Mouse (Mus musculus): ENCODE data around the gene Usp20. TPM values are rescaled to one million over a fixed set of nuclear protein-coding genes. Genes with fewer than 3 reads are reported as not detected.

Usp20 gene
- polyA plus RNA-seq, 1 experiment from 2014 or later, result 33.4 TPM

DNA sequence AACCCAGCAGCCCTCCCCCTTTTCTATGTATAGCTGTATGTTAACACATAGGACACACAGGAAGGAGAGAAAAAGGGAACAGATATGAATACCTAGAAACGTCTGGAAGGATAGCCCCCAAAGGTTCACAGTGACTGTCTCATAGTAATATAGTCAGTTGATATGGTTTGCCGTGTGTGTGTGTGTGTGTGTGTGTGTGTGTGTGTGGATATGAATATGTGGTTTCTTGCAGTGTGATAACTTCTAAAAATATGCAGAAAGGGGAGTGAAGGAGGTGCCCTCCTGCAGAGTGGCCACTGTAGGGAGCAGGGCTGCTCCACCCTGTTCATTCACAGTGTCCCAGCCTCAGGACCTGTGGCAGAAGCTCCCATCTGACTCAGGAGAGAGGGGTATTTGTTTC, 23.4 kb downstream of the Usp20 start:
- H3K9me3 ChIP-seq (ENCODE audit: control insufficient read depth, low read length), result no peaks in the 10 kb centered on the region
- H3K4me1 ChIP-seq (replicated peaks; ENCODE audit: control insufficient read depth, insufficient read depth, low read length), result no peaks in the 10 kb centered on the region
- no peak overlapping the region for H3K27ac ChIP-seq
- peaks cover 90% of the 10 kb centered on the region for H3K36me3 ChIP-seq (replicated peaks; ENCODE audit: control insufficient read depth, insufficient read depth)
- WGBS, result 75% methylated on average over 2 of the region's 2 CpGs
- no peak overlapping the region for H3K4me3 ChIP-seq (replicated peaks; ENCODE audit: low read length)
- DNase-seq (ENCODE audit: low spot score) (no peak), ATAC-seq (ENCODE audit: low FRiP score) (no peak)
- H3K27me3 ChIP-seq (ENCODE audit: control insufficient read depth, insufficient read depth, low read length), result no peaks in the 10 kb centered on the region
- no peak overlapping the region for H3K4me2 ChIP-seq (replicated peaks)
- H3K9ac ChIP-seq, result no peak overlapping the region

DNA sequence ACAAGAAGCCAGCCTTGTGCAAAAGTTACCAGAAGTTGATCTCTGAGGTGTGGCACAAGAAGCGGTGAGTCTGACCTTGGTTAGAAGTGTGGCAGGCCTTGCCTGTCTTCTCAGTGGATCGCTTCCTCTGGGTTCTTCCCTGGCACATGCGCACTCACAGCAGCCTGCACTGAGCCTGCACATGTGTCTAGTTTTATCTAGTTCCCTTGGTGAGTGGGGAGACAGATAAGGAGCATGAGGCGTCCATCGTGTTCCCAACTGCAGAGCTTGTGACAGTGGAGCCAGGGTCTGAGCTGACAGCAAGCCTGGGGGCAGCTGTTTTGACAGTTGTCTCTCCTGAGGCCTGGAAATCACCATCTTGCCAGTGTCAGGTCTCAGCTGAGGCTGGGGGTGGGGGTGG, 24.4 kb downstream of the Usp20 start:
- Histone ChIP-seq H3K4me1 (replicated peaks; ENCODE audit: control insufficient read depth, insufficient read depth, low read length) (no peaks in the 10 kb centered on the region), H3K4me3 (replicated peaks; ENCODE audit: low read length) (no peak overlapping the region), H3K9ac (no peak overlapping the region), H3K36me3 (replicated peaks; ENCODE audit: control insufficient read depth, insufficient read depth) (peaks cover 94% of the 10 kb centered on the region), H3K27me3 (ENCODE audit: control insufficient read depth, insufficient read depth, low read length) (no peaks in the 10 kb centered on the region), H3K9me3 (ENCODE audit: control insufficient read depth, low read length) (no peaks in the 10 kb centered on the region), H3K27ac (no peak overlapping the region), H3K4me2 (replicated peaks) (no peak overlapping the region)
- ATAC-seq (ENCODE audit: low FRiP score), result no peak
- 76% methylated on average over 5 of the region's 5 CpGs for WGBS
- no peak for DNase-seq (ENCODE audit: low spot score)

DNA sequence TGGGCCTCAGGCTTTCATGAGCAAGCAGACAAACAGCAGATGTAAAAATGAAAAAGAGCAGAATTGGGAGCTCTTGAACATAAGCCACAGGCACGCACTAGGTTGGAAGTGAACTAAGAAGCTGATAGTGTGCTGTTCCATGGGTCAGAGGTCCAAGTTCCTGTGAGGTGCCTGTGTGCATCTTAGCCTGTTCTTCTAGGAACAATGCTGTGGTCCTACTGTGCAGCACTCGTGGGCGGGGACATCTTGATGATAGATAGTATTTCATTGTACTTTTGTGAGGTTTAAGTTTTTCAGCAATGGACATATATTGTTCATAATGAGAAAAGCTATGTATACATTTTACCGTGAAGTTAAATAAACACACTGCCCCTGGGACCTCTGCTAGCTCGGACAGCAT, 25.1 kb downstream of the Usp20 start:
- no peak for DNase-seq (ENCODE audit: low spot score)
- no peaks in the 10 kb centered on the region for H3K27me3 ChIP-seq (ENCODE audit: control insufficient read depth, insufficient read depth, low read length)
- H3K9me3 ChIP-seq (ENCODE audit: control insufficient read depth, low read length), result no peaks in the 10 kb centered on the region
- H3K4me1 ChIP-seq (replicated peaks; ENCODE audit: control insufficient read depth, insufficient read depth, low read length), result no peaks in the 10 kb centered on the region
- no peak overlapping the region for H3K27ac ChIP-seq
- no peak overlapping the region for H3K9ac ChIP-seq
- 91% methylated on average over 5 of the region's 5 CpGs for WGBS
- no peak overlapping the region for H3K4me3 ChIP-seq (replicated peaks; ENCODE audit: low read length)
- ATAC-seq (ENCODE audit: low FRiP score), result no peak
- H3K36me3 ChIP-seq (replicated peaks; ENCODE audit: control insufficient read depth, insufficient read depth), result peaks cover 93% of the 10 kb centered on the region
- no peak overlapping the region for H3K4me2 ChIP-seq (replicated peaks)

DNA sequence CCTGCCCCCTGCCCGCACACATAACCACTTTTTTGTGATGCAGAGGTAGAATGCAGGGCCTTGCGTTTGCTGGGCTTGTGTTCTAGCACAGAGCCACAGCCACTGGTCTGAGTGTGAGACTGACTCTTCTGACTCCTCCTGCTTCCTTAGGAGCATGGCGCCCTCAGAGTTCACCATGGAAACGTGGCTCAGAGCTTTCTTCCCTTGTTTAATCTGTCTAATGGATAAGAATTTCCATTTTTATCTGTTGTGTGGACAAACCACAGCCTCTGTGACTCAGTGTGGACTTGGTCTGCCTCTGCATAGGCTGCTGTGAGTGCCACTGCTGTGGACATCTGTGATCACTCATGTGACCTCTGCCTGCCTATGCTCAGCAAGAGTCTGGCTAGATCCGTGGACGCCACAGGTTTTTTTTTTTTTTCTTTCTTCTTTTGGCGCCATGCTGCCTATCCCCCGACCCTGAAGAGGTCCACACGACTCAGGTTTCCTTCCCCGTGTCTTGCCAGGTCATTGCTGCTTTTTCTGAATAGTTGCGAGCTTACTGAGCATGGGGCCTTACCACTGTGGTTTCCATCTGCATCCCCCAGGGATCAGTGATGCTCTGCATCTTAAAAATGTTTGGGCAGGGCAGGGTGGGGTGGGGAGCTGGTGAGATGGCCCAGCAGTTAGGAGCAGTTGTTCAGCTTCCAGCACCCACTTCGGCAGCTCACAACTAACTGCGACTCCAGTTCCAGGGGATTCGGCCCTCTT, 31.5 kb downstream of the Usp20 start:
- no peak overlapping the region for H3K4me3 ChIP-seq (replicated peaks; ENCODE audit: low read length)
- peaks cover 77% of the 10 kb centered on the region for H3K36me3 ChIP-seq (replicated peaks; ENCODE audit: control insufficient read depth, insufficient read depth)
- H3K27me3 ChIP-seq (ENCODE audit: control insufficient read depth, insufficient read depth, low read length), result no peaks in the 10 kb centered on the region
- H3K27ac ChIP-seq, result no peak overlapping the region
- ATAC-seq (ENCODE audit: low FRiP score), result no peak
- H3K9ac ChIP-seq, result no peak overlapping the region
- WGBS, result 78% methylated on average over 14 of the region's 14 CpGs
- H3K9me3 ChIP-seq (ENCODE audit: control insufficient read depth, low read length), result no peaks in the 10 kb centered on the region
- no peaks in the 10 kb centered on the region for H3K4me1 ChIP-seq (replicated peaks; ENCODE audit: control insufficient read depth, insufficient read depth, low read length)
- H3K4me2 ChIP-seq (replicated peaks), result no peak overlapping the region
- DNase-seq (ENCODE audit: low spot score), result no peak

DNA sequence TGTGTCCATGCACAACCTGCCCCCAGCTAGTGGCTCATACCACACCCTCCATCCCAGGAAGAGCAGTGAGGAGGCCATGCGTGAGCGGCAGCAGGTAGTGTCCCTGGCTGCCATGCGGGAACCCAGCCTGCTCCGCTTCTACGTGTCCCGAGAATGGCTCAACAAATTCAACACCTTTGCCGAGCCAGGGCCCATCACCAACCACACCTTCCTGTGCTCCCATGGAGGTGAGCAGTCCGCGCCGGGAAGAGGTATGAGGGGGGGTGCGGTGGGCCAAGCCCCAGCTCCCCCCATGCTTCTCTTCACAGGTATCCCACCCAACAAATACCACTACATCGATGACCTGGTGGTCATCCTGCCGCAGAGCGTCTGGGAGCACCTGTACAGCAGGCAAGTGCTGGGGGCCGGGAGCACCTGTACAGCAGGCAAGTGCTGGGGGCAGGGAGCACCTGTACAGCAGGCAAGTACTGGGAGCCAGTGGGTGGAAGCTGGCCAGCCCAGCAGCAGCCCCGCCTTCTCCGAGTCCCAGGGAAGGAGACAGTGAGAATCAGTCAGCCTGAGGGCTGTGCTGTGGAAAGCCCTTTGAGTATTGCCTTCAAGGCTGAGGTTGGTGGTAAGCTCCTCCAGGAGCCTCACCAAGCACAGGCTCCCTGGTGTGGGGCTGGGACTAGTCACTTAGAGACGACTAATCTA, 35.7 kb downstream of the Usp20 start:
- H3K4me3 ChIP-seq (replicated peaks; ENCODE audit: low read length), result no peak overlapping the region
- no peaks in the 10 kb centered on the region for H3K4me1 ChIP-seq (replicated peaks; ENCODE audit: control insufficient read depth, insufficient read depth, low read length)
- WGBS, result 92% methylated on average over 18 of the region's 18 CpGs
- H3K36me3 ChIP-seq (replicated peaks; ENCODE audit: control insufficient read depth, insufficient read depth), result peaks cover 79% of the 10 kb centered on the region
- H3K27ac ChIP-seq, result no peak overlapping the region
- H3K9ac ChIP-seq, result no peak overlapping the region
- no peaks in the 10 kb centered on the region for H3K27me3 ChIP-seq (ENCODE audit: control insufficient read depth, insufficient read depth, low read length)
- DNase-seq (ENCODE audit: low spot score) (no peak), ATAC-seq (ENCODE audit: low FRiP score) (no peak)
- no peak overlapping the region for H3K4me2 ChIP-seq (replicated peaks)
- H3K9me3 ChIP-seq (ENCODE audit: control insufficient read depth, low read length), result no peaks in the 10 kb centered on the region

DNA sequence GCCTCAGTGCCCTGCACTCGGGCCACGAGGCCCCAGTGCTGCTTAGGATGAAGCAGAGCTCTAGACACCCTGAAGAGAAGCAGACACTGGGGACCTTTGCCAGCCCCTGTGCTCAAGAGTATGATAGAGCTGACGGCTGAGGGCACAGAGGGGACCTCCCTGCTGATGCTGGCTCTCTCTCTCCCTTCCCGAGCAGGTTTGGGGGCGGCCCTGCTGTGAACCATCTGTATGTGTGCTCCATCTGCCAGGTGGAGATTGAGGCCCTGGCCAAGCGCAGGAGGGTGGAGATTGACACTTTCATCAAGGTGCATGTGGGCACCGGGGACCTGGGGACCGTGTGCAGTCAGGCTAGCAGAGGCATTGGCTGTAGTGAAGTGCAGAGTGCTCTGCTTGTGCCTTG, 36.4 kb downstream of the Usp20 start:
- ATAC-seq (ENCODE audit: low FRiP score) (no peak), DNase-seq (ENCODE audit: low spot score) (no peak)
- Histone ChIP-seq H3K4me2 (replicated peaks) (no peak overlapping the region), H3K9me3 (ENCODE audit: control insufficient read depth, low read length) (no peaks in the 10 kb centered on the region), H3K27ac (no peak overlapping the region), H3K27me3 (ENCODE audit: control insufficient read depth, insufficient read depth, low read length) (no peaks in the 10 kb centered on the region), H3K9ac (no peak overlapping the region), H3K4me1 (replicated peaks; ENCODE audit: control insufficient read depth, insufficient read depth, low read length) (no peaks in the 10 kb centered on the region), H3K36me3 (replicated peaks; ENCODE audit: control insufficient read depth, insufficient read depth) (peaks cover 71% of the 10 kb centered on the region), H3K4me3 (replicated peaks; ENCODE audit: low read length) (no peak overlapping the region)
- 89% methylated on average over 8 of the region's 8 CpGs for WGBS

DNA sequence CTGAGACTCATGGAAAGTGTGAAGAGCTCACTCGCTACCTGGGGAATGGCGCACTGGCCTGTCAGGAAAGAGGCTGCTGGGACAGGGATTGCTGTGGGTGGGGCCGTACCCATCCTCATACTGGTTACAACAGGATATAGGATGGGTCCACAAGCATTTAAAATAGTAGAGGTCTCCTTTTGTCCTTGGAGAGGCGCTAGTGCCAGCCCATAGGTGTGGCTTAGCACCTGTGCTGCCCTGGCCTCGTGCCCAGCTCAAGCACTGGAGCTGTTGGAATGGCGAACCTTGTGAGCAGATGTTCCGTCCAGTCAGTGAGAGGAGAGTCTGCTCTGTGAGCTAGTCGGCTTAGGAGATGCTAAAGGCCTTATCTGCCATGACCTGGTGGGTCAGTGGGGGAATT, 36.9 kb downstream of the Usp20 start:
- H3K4me3 ChIP-seq (replicated peaks; ENCODE audit: low read length), result no peak overlapping the region
- no peaks in the 10 kb centered on the region for H3K9me3 ChIP-seq (ENCODE audit: control insufficient read depth, low read length)
- no peak overlapping the region for H3K27ac ChIP-seq
- DNase-seq (ENCODE audit: low spot score) (no peak), ATAC-seq (ENCODE audit: low FRiP score) (no peak)
- H3K27me3 ChIP-seq (ENCODE audit: control insufficient read depth, insufficient read depth, low read length), result no peaks in the 10 kb centered on the region
- H3K4me2 ChIP-seq (replicated peaks), result no peak overlapping the region
- peaks cover 71% of the 10 kb centered on the region for H3K36me3 ChIP-seq (replicated peaks; ENCODE audit: control insufficient read depth, insufficient read depth)
- H3K9ac ChIP-seq, result no peak overlapping the region
- H3K4me1 ChIP-seq (replicated peaks; ENCODE audit: control insufficient read depth, insufficient read depth, low read length), result no peaks in the 10 kb centered on the region
- WGBS, result 88% methylated on average over 8 of the region's 8 CpGs

DNA sequence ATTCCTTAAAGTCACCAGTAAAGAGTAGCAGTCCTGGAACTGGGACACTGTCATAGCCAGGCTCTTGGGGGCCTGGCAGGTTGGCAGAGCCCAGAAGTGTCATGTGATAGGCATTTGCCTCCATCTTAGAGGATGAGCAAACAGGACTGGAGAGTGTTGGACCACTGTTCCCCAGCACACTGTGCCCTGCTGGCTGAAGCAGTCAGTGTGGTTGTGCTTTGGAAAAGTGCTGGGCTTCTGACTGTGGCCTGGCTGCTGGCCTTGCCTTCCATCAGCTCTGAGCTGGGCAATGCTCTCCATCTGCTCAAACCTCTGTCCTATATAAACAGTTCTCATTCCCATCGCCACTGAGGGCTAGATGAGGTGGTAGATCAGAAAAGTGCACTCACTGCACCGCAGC, 38.1 kb downstream of the Usp20 start:
- DNase-seq (ENCODE audit: low spot score) (no peak), ATAC-seq (ENCODE audit: low FRiP score) (no peak)
- Histone ChIP-seq H3K4me3 (replicated peaks; ENCODE audit: low read length) (no peak overlapping the region), H3K36me3 (replicated peaks; ENCODE audit: control insufficient read depth, insufficient read depth) (peaks cover 66% of the 10 kb centered on the region), H3K27me3 (ENCODE audit: control insufficient read depth, insufficient read depth, low read length) (no peaks in the 10 kb centered on the region), H3K9me3 (ENCODE audit: control insufficient read depth, low read length) (no peaks in the 10 kb centered on the region), H3K4me2 (replicated peaks) (no peak overlapping the region), H3K27ac (no peak overlapping the region), H3K4me1 (replicated peaks; ENCODE audit: control insufficient read depth, insufficient read depth, low read length) (no peaks in the 10 kb centered on the region), H3K9ac (no peak overlapping the region)
- WGBS, result 97% methylated on average over 2 of the region's 2 CpGs

DNA sequence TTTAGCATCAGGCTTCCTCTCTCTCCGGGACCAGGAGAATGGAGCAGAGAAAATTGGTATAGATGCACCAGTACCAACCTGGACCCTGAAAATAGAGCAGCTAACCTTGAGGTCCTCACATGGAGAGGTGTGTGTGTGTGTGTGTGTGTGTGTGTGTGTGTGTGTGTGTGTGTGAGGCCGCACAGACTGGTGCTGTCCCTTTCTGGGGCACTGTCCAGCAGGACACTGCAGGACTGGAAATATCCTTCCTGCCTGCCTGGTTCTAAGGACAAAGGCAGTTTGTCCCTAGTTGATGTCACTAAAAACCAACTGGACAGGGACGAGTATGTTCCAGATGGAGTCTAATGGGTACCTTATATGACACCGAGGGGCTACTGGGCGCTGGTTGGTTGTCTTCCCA, 41.9 kb downstream of the Usp20 start:
- H3K27me3 ChIP-seq (ENCODE audit: control insufficient read depth, insufficient read depth, low read length), result no peaks in the 10 kb centered on the region
- no peak overlapping the region for H3K9ac ChIP-seq
- H3K27ac ChIP-seq, result no peak overlapping the region
- no peak overlapping the region for H3K4me2 ChIP-seq (replicated peaks)
- H3K4me1 ChIP-seq (replicated peaks; ENCODE audit: control insufficient read depth, insufficient read depth, low read length), result no peaks in the 10 kb centered on the region
- peaks cover 55% of the 10 kb centered on the region for H3K36me3 ChIP-seq (replicated peaks; ENCODE audit: control insufficient read depth, insufficient read depth)
- no peak overlapping the region for H3K4me3 ChIP-seq (replicated peaks; ENCODE audit: low read length)
- no peaks in the 10 kb centered on the region for H3K9me3 ChIP-seq (ENCODE audit: control insufficient read depth, low read length)
- WGBS, result 84% methylated on average over 5 of the region's 5 CpGs
- ATAC-seq (ENCODE audit: low FRiP score) (no peak), DNase-seq (ENCODE audit: low spot score) (no peak)
